Mouse (Mus musculus) splenic B cell, adult 2 months (primary cell): ENCODE measurements around the gene Map3k14.

Experiments
- DNase-seq: peaks from one replicate; pipeline ENCODE4 v3.0.0-alpha.2; 2011; ENCODE audit warnings: low read depth, low spot score
- H3K27me3 ChIP-seq: 2 replicates; pipeline ENCODE4 v1.6.1; 2012; ENCODE audit warnings: mild to moderate bottlenecking, low read length, moderate library complexity, mixed read lengths; ENCODE audit not compliant: control insufficient read depth, poor library complexity, insufficient read depth, severe bottlenecking
- H3K36me3 ChIP-seq: 2 replicates; pipeline ENCODE4 v1.6.1; 2012; ENCODE audit warnings: mild to moderate bottlenecking, low read length, moderate library complexity, mixed read lengths; ENCODE audit not compliant: control insufficient read depth, poor library complexity, insufficient read depth, severe bottlenecking

Map3k14 gene

GRCm38 (mm10) chr11:103195236-103195635 is 72.0 kb downstream of the Map3k14 start:
- peaks cover 44% of the 10 kb centered on the region for H3K36me3 ChIP-seq
- no peaks in the 10 kb centered on the region for H3K27me3 ChIP-seq
- no peak for DNase-seq

- Histone ChIP-seq H3K27me3 (no peaks in the 10 kb centered on the region), H3K36me3 (peaks cover 46% of the 10 kb centered on the region)
- DNase-seq, result no peak
Observed at GRCm38 (mm10) chr11:103193825-103194168, 73.5 kb downstream of the Map3k14 start.

- Histone ChIP-seq H3K27me3 (no peaks in the 10 kb centered on the region), H3K36me3 (peaks cover 47% of the 10 kb centered on the region)
- no peak for DNase-seq
Observed at GRCm38 (mm10) chr11:103192956-103193824, 74.1 kb downstream of the Map3k14 start.

GRCm38 (mm10) chr11:103192230-103192955 is 74.9 kb downstream of the Map3k14 start:
- no peak for DNase-seq
- H3K27me3 ChIP-seq, result no peaks in the 10 kb centered on the region
- peaks cover 44% of the 10 kb centered on the region for H3K36me3 ChIP-seq

GRCm38 (mm10) chr11:103184891-103185290 is 82.4 kb downstream of the Map3k14 start:
- no peaks in the 10 kb centered on the region for H3K27me3 ChIP-seq
- peaks cover 23% of the 10 kb centered on the region for H3K36me3 ChIP-seq
- DNase-seq, result peak; percentile 79

- peaks cover 19% of the 10 kb centered on the region for H3K36me3 ChIP-seq
- no peaks in the 10 kb centered on the region for H3K27me3 ChIP-seq
- no peak for DNase-seq
Observed at GRCm38 (mm10) chr11:103181911-103182310, 85.4 kb downstream of the Map3k14 start.

- peaks cover 16% of the 10 kb centered on the region for H3K36me3 ChIP-seq
- H3K27me3 ChIP-seq, result no peaks in the 10 kb centered on the region
- DNase-seq, result no peak
Observed at GRCm38 (mm10) chr11:103181349-103181748, 85.9 kb downstream of the Map3k14 start.

- no peaks in the 10 kb centered on the region for H3K27me3 ChIP-seq
- peaks cover 15% of the 10 kb centered on the region for H3K36me3 ChIP-seq
- no peak for DNase-seq
Observed at GRCm38 (mm10) chr11:103180426-103180825, 86.8 kb downstream of the Map3k14 start.

GRCm38 (mm10) chr11:103178748-103179147 is 88.5 kb downstream of the Map3k14 start:
- no peak for DNase-seq
- Histone ChIP-seq H3K27me3 (no peaks in the 10 kb centered on the region), H3K36me3 (peaks cover 15% of the 10 kb centered on the region)

- DNase-seq, result peak; percentile 48
- peaks cover 15% of the 10 kb centered on the region for H3K36me3 ChIP-seq
- H3K27me3 ChIP-seq, result no peaks in the 10 kb centered on the region
Observed at GRCm38 (mm10) chr11:103177815-103178485, 89.3 kb downstream of the Map3k14 start.

- Histone ChIP-seq H3K27me3 (no peaks in the 10 kb centered on the region), H3K36me3 (peaks cover 13% of the 10 kb centered on the region)
- DNase-seq, result no peak
Observed at GRCm38 (mm10) chr11:103177216-103177615, 90.1 kb downstream of the Map3k14 start.

GRCm38 (mm10) chr11:103176510-103176909 is 90.8 kb downstream of the Map3k14 start:
- peaks cover 9% of the 10 kb centered on the region for H3K36me3 ChIP-seq
- no peak for DNase-seq
- H3K27me3 ChIP-seq, result no peaks in the 10 kb centered on the region

GRCm38 (mm10) chr11:103175688-103176442 is 91.4 kb downstream of the Map3k14 start:
- Histone ChIP-seq H3K27me3 (no peaks in the 10 kb centered on the region), H3K36me3 (peaks cover 3% of the 10 kb centered on the region)
- DNase-seq, result peak; percentile 36

- Histone ChIP-seq H3K36me3 (no peaks in the 10 kb centered on the region; the same call in 1 of the 2 replicates), H3K27me3 (no peaks in the 10 kb centered on the region)
- DNase-seq, result peak; percentile 92
Observed at GRCm38 (mm10) chr11:103174891-103175391, 92.3 kb downstream of the Map3k14 start.
